Mouse (Mus musculus): Measurements from ENCODE around the gene Met.

- no peak for TF ChIP-seq CTCF (IDR thresholded peaks at IDR 0.05)
- no peak for TF ChIP-seq EP300 (IDR thresholded peaks at IDR 0.05)
Measured at GRCm38 (mm10) chr6:17573227-17573626, 109.6 kb downstream of the Met start.

All from lung, postnatal 0 days (tissue).